Mouse (Mus musculus): ENCODE data around the gene Ube2r2.

Gene Ube2r2

DNA sequence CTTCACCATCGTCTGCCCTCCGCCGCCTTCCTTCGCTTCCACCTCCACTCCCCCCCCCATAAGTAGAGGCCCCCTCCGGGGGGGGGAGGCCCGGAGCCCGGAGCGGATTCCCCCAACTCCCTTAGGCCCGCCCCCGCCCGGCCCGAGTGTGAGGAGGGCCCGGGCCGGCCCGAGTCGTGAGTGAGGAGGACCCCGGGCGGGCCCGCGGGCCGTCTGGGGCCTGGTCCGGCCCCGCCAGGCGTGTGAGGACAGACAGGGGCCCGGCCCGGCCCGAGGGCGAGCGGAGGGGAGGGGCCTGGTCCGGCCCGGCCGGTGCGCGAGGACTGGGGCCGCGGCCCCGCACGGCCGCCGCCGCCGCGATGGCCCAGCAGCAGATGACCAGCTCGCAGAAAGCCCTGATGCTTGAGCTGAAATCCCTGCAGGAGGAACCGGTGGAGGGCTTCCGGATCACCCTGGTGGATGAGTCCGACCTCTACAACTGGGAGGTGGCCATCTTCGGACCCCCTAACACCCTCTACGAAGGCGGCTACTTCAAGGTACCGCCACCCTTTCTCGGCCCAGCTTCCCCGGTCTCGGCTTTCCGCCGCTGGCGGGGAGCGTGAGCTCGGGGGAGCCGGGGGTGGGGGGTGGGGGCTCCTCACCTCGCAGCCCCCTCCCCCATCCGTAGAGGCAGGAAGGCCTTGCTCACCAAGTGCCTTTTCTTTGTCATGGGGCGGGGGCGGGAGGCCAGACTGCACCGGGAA is at the start of gene Ube2r2:
Ube2r2 (plus strand) TSS at position 33 of the 743 bp plus-strand sequence.
- DNase-seq (ENCODE audit: low read depth, low spot score): peak; percentile 74

GRCm38 (mm10) chr4:41086947-41087346 is 48.6 kb upstream of the Ube2r2 start:
- DNase-seq (ENCODE audit: low read depth, low spot score): peak; percentile 73

GRCm38 (mm10) chr4:41087459-41088298 is 47.9 kb upstream of the Ube2r2 start:
- no peak for DNase-seq (ENCODE audit: low read depth, low spot score)

GRCm38 (mm10) chr4:41089189-41089588 is 46.4 kb upstream of the Ube2r2 start:
- DNase-seq (ENCODE audit: low read depth, low spot score): no peak

- DNase-seq (ENCODE audit: low read depth, low spot score): no peak
Observed at GRCm38 (mm10) chr4:41089705-41090104, 45.8 kb upstream of the Ube2r2 start.

GRCm38 (mm10) chr4:41091391-41091790 is 44.2 kb upstream of the Ube2r2 start:
- peak; percentile 93 for DNase-seq (ENCODE audit: low read depth, low spot score)

- DNase-seq (ENCODE audit: low read depth, low spot score): no peak
Observed at GRCm38 (mm10) chr4:41092958-41093357, 42.6 kb upstream of the Ube2r2 start.

- no peak for DNase-seq (ENCODE audit: low read depth, low spot score)
Observed at GRCm38 (mm10) chr4:41094361-41094760, 41.2 kb upstream of the Ube2r2 start.

- DNase-seq (ENCODE audit: low read depth, low spot score): no peak
Observed at GRCm38 (mm10) chr4:41096169-41096568, 39.4 kb upstream of the Ube2r2 start.

DNA sequence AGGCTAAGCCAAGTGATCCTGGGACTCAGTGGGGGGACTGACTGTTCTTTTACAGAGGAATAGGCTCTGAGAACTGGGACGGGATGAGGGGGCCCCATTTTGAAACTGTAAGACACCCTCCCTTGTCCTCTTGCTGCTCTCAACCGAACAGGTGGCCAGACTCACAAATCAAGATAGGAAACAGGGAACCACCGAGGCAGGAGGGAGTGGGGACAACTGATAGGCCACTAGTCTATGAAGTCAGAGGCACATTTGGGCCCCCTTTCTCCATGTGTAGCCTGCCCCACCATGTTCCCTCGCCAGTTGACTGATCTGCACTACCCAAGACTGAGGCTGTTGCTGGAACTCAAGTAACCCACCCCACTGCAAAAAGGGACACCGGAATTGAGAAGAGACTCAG is 38.7 kb upstream of the Ube2r2 start:
- no peak for DNase-seq (ENCODE audit: low read depth, low spot score)

DNA sequence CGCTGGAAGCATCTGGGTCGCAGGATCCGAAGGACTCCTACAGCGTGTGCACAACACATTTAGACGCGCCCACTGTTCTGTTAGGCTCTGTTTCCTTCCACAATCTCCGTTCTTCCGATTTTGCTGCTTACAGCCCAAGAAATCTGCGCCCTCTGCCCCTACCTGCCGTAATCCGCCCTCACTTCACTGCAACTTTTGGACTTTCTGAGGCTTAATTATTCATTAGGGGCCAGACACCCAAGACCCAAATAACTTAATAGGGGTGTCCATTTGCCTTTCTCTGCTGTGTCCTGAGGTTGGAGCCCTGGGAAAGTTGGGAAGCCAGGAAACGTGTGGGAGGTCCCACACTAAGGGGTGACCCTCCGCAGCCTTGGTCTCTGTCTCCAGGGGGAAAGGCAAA is 38.2 kb upstream of the Ube2r2 start:
- no peak for DNase-seq (ENCODE audit: low read depth, low spot score)

DNA sequence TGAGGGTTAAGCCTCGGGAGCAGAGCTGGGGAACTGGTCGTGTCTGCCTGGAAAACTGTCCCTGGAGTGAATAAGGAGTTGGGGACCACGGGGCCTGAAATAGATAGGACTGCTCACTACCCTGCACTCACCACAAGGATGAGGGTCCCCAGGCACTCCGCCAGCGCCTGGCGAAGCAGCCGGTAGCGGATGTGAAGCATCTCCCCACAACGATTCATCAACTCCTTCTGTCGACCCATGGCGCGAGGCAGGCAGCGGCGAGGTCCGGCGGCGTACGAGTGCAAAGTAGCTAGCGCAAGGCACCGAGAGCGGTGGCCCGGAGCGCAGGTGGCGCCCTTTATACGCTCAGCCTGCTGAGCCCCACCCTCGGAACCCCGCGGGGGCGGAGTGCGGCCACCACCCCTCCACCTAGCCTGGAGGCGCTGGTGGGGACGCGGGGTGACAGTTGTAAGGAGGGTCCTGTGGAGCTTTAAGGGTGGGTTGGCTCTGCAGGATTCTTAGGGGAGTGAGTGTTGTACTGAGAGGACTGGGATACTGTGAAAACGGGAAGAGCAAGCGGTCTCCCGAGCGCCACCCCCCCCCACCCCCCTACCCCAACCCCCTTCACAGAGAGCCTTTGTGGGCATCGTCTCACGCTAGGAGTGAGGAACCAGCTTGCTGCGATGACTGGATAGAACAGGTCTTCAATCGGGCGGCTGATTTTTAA is 37.5 kb upstream of the Ube2r2 start, which contains the start of gene Aqp3:
Aqp3 (minus strand) TSS at position 313 of the 706 bp plus-strand sequence.
- peak; percentile 86 for DNase-seq (ENCODE audit: low read depth, low spot score)

DNA sequence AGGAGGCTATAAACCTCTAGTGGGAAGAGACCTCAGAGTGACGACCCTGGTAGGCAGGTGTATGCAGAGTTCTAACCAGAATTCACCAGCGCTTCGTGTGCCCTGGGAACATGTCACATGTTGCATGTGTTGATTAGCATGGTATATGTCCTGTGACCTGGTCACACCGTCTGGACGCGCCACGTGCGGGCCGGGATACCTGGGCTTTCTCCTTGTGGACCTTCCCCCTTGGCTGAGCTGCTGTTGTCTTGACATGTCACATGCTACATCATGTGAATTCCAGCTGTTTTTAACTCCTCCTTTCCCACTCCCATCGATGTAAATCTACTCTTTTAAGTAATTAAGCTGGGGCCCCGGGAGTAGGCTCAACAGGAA is 37.0 kb upstream of the Ube2r2 start:
- DNase-seq (ENCODE audit: low read depth, low spot score): peak; percentile 77

DNA sequence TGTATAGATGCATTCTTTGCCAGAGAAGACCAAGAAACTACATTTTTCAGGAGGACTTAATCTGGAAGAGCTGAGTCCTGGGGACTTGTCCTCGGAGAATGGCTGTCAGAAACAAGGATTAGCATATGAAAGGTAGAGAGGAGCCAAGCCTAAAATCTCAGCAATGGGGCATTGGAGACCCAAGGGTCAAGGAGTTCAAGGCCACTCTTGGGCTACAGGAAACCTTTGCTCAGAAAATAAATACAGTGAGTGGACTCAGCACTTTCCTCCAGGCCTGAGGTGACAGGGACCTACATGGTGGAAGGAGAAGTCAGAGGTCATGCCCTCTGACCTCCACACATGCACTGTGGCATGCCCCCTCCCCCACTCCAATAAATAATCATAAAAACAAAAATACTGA is 34.6 kb upstream of the Ube2r2 start:
- peak; percentile 89 for DNase-seq (ENCODE audit: low read depth, low spot score)

GRCm38 (mm10) chr4:41102901-41103300 is 32.6 kb upstream of the Ube2r2 start:
- no peak for DNase-seq (ENCODE audit: low read depth, low spot score)

GRCm38 (mm10) chr4:41107440-41107839 is 28.1 kb upstream of the Ube2r2 start:
- DNase-seq (ENCODE audit: low read depth, low spot score): no peak

DNA sequence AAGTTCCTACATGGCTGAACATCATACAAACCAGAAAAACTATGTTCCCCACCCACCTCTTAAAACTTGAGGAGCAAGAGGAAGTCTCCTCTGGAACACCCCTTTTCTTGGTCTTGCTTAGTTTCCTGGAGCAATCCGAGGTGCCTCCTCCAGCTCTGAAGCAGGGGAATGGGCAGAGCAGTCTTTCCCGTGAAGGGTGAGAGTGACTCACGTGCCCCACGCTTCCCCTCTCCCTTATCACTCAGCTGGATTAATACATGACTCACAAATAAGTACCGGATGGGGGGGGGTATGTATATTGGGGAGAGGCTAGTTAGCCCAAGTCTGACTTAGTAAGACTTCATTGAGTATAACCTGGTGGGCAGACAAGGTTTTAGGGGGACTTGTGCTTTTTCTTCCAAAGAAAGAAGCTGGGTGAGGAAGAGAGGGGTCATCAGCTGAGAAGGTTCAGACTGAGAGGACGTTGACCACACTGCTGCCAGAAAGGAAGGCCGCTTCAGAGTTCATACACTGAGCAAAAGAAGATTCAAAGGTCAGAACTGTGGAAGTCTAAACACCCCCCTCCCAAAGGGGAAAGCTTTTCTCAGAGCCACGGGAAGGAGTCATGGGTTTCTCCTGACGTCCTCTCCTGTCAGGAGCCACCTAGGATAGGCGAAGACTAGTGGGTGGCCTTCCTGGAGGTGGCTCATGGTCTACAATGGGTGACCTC is 26.7 kb upstream of the Ube2r2 start:
- DNase-seq (ENCODE audit: low read depth, low spot score): no peak

GRCm38 (mm10) chr4:41114358-41115070 is 21.0 kb upstream of the Ube2r2 start:
- DNase-seq (ENCODE audit: low read depth, low spot score): no peak

DNA sequence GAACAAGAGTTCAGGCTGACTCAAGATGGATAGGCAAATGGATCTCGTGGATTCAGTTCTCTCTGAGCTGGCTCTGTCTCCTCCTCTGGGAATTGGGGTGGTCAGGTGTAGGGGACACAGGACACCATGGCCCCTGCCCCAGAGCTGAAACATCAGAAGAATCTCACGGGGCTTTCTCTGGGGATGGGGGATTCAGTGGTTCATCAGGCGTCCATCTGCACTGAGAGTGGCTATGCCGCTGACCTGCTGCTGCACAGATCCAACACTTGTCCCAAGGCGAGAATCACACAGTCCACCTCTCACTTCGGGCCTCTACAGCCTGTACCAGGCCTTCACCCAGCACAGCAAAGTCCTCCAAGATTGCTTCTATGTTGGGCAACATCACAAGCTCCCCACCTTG is 20.5 kb upstream of the Ube2r2 start:
- DNase-seq (ENCODE audit: low read depth, low spot score): no peak

DNA sequence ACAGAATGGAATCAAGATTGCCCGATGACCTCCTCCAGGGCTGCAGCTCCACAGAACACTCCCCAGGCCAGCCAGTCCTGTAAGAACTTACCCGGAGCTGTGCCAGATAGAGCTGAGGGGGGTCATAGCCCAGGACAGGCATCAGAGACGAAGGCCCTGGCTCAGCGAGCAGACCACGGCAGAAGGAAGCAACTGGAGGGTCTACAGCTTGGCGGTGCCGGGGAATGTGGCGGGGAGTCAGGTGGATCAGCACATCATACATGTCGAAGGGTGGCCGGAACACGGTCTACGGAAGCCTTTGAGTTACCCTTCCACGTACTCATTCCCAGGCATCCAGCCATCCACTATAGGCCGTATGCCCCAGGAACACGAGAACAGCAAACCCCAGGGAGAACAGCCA is 19.8 kb upstream of the Ube2r2 start:
- DNase-seq (ENCODE audit: low read depth, low spot score): no peak

- no peak for DNase-seq (ENCODE audit: low read depth, low spot score)
Observed at GRCm38 (mm10) chr4:41116817-41117216, 18.7 kb upstream of the Ube2r2 start.
